Mouse (Mus musculus): ENCODE data around the gene Fscn3. TPM values are rescaled to one million over a fixed set of nuclear protein-coding genes. Genes with fewer than 3 reads are reported as not detected.

Gene Fscn3
- polyA plus RNA-seq, 1 experiment from 2014 or later: 0.13 TPM

GRCm38 (mm10) chr6:28486905-28487304 lies 59.3 kb downstream of the Fscn3 start:
- no peak for ATAC-seq (ENCODE audit: insufficient read depth, low FRiP score)
- 83% methylated on average over 7 of the region's 7 CpGs for WGBS
- Histone ChIP-seq H3K9ac (ENCODE audit: low read length) (no peak overlapping the region), H3K36me3 (ENCODE audit: control insufficient read depth, insufficient read depth, low read length) (0 out of 2 replicates have a peak, but pooled peaks cover 7% of the 10 kb centered on the region), H3K27ac (ENCODE audit: low read length) (no peak overlapping the region), H3K9me3 (replicated peaks; ENCODE audit: control insufficient read depth, low read length) (no peaks in the 10 kb centered on the region), H3K4me2 (ENCODE audit: low read depth, low read length) (no peak overlapping the region), H3K4me1 (ENCODE audit: control insufficient read depth, insufficient read depth, low read length) (peaks cover 30% of the 10 kb centered on the region), H3K27me3 (ENCODE audit: control insufficient read depth, insufficient read depth, low read length) (no peaks in the 10 kb centered on the region), H3K4me3 (replicated peaks; ENCODE audit: low read length) (no peak overlapping the region)

Other genes with a start within 250 kb of the Fscn3 start
- gene Zfp800, start 29.8 kb upstream of the Fscn3 start, polyA plus RNA-seq (2015; fragmentation: Nextera tagmentation; extraction: Ambion mirVana): 15.2 and 17.6 TPM in 2 replicates
- 279 and 286 TPM in 2 replicates for gene Arf5, start 4.2 kb upstream of the Fscn3 start, polyA plus RNA-seq (2015; fragmentation: Nextera tagmentation; extraction: Ambion mirVana)
- gene Gcc1, start 601 bp downstream of the Fscn3 start, polyA plus RNA-seq (2015; fragmentation: Nextera tagmentation; extraction: Ambion mirVana): 10.0 and 13.5 TPM in 2 replicates
- 1.1 and 1.2 TPM in 2 replicates for gene Pax4, start 21.6 kb downstream of the Fscn3 start, polyA plus RNA-seq (2015; fragmentation: Nextera tagmentation; extraction: Ambion mirVana)
- gene Snd1, start 47.4 kb downstream of the Fscn3 start, polyA plus RNA-seq (2015; fragmentation: Nextera tagmentation; extraction: Ambion mirVana): 136 and 148 TPM in 2 replicates